Mouse (Mus musculus) right cerebral cortex, postnatal 25 days (tissue): ENCODE measurements around the gene Gm13043.
"Not testable (repeated sequence)": the region's sequence is repeated elsewhere in the genome, so short reads cannot be mapped to it uniquely, and the experiment has no call there.

Experiments used
- DNase-seq: peaks from one replicate; pipeline ENCODE4 v3.0.0; 2022

Gene Gm13043

GRCm38 (mm10) chr4:143511043-143511442 lies at the start of gene Gm13043:
TSS of gene Gm13043 (plus strand) at chr4:143511343.
- DNase-seq: no peak

DNA sequence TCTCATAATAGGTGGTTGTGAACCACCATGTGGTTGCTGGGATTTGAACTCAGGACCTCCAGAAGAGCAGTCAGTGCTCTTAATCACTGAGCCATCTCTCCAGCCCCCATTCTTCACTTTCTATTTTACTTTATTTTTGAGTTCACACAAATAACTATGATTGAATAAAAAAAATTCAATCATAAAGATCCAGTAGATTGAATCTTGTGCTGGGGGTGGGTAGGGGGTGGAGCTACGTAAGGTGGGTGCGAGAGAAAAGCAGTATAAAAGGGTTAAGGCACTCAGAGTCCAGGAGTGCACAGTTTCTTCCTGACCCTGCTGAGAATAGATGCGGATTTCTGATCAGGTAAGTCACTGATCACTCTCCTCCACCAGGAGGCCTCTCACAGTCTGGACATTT lies 24.5 kb downstream of the Gm13043 start, which contains the start of gene Gm13040:
TSS of gene Gm13040 (plus strand) at position 301 of the 400 bp plus-strand sequence.
- DNase-seq: not testable (repeated sequence)

DNA sequence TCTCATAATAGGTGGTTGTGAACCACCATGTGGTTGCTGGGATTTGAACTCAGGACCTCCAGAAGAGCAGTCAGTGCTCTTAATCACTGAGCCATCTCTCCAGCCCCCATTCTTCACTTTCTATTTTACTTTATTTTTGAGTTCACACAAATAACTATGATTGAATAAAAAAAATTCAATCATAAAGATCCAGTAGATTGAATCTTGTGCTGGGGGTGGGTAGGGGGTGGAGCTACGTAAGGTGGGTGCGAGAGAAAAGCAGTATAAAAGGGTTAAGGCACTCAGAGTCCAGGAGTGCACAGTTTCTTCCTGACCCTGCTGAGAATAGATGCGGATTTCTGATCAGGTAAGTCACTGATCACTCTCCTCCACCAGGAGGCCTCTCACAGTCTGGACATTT lies 40.3 kb downstream of the Gm13043 start, which contains the start of the genes BC080695 and Gm13057:
TSS of gene BC080695 (plus strand) at position 301 of the 400 bp plus-strand sequence.
TSS of gene Gm13057 (plus strand) at position 310 of the 400 bp plus-strand sequence.
- DNase-seq: not testable (repeated sequence)
